Mouse (Mus musculus) right cerebral cortex, adult 2 months (tissue): ENCODE results near the gene Gm49027.

Source experiments
- DNase-seq, 2 experiments: peaks; one replicate each; pipeline ENCODE4 v3.0.0; 2021 to 2022; ENCODE audit warnings: low spot score in 2 of 2

Gm49027 gene

GRCm38 (mm10) chr5:123501973-123502372 is 23.3 kb downstream of the Gm49027 start:
- no peak for DNase-seq

- DNase-seq = peak; percentile 61 to 74
Observed at GRCm38 (mm10) chr5:123499717-123500116, 25.6 kb downstream of the Gm49027 start.

GRCm38 (mm10) chr5:123489935-123490334 is 35.4 kb downstream of the Gm49027 start:
- DNase-seq = no peak

- peak in 1 of 2 experiments; percentile 22 for DNase-seq
Observed at GRCm38 (mm10) chr5:123489112-123489785, 36.0 kb downstream of the Gm49027 start, which contains the start of the genes Lrrc43 and Il31. Gene Lrrc43, plus strand, starts transcription at chr5:123489305. Gene Il31, minus strand, starts transcription at chr5:123489489.

- DNase-seq = no peak
Observed at GRCm38 (mm10) chr5:123487659-123488395, 37.5 kb downstream of the Gm49027 start.

- no peak for DNase-seq
Observed at GRCm38 (mm10) chr5:123473817-123474216, 51.5 kb downstream of the Gm49027 start.

- no peak for DNase-seq
Observed at GRCm38 (mm10) chr5:123470784-123471400, 54.4 kb downstream of the Gm49027 start.

- DNase-seq = no peak
Observed at GRCm38 (mm10) chr5:123464638-123465037, 60.6 kb downstream of the Gm49027 start.
